Mouse (Mus musculus): ENCODE measurements at regions not wholly inside any gene's neighbourhood (a gene's known extent, or its start where the extent isn't known, plus 50 kb on each side); places are given as distances from the start of the nearest gene placed in this dataset.

DNA sequence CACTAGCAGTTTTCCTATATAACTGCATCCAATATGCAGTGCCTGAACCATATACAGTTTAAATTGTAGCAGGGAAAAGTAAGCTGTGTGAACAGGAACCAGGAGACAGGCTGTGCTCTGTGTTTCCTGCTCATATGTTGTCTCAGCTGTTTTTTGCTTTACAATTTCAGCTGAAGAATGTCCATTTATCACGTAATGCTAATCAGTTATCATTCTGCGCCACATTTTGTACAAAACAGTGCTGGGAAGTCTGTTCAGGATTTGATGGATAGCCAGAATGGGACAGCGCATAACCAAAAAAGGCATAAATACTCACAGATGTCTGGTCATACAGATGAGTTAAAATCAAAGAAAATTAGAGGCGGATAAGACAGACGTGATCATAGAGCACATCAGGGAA is 360.9 kb upstream of the Adgrl3 start:
- TF ChIP-seq MAX (IDR thresholded peaks at IDR 0.05; ENCODE audit: low read depth) (no peak), POLR2A (IDR thresholded peaks at IDR 0.05; ENCODE audit: insufficient read length, low read depth) (no peak), E2F4 (IDR thresholded peaks at IDR 0.05; ENCODE audit: insufficient read depth) (no peak)

All from myocyte (in vitro differentiated cells).